Mouse (Mus musculus) hindbrain, embryonic 11.5 days (tissue): ENCODE results near the gene Lsm12. TPM values are rescaled to one million over a fixed set of nuclear protein-coding genes. Genes with fewer than 3 reads are reported as not detected.
A peak's percentile ranks its signal among the peaks of the same experiment; 100 is the strongest.

Experiments used
- ATAC-seq: fragments of 200-750 bp; cut with Nextera tagmentation; 2 replicates; pipeline ENCODE4 v1.8.0; 2017; ENCODE audit warnings: mild to moderate bottlenecking, moderate TSS enrichment, moderate library complexity; ENCODE audit not compliant: low FRiP score
- DNase-seq: peaks from one replicate; pipeline ENCODE4 v3.0.0-alpha.2; 2015; ENCODE audit warnings: low spot score
- H3K27ac ChIP-seq: fragments of 300-500 bp; sonication (generic); 2 replicates; pipeline ENCODE4 v1.5.1; 2014; ENCODE audit warnings: mild to moderate bottlenecking, low read depth, low read length
- H3K27me3 ChIP-seq: fragments of 300-500 bp; sonication (generic); 2 replicates; pipeline ENCODE4 v1.6.1; 2014; ENCODE audit warnings: mild to moderate bottlenecking, low read length, moderate library complexity, mixed read lengths; ENCODE audit not compliant: control insufficient read depth, insufficient read depth
- H3K36me3 ChIP-seq: fragments of 300-500 bp; sonication (generic); 2 replicates; pipeline ENCODE4 v1.6.1; 2014; ENCODE audit warnings: mild to moderate bottlenecking, low read length, moderate library complexity, mixed read lengths; ENCODE audit not compliant: control insufficient read depth, insufficient read depth
- H3K4me1 ChIP-seq: fragments of 300-500 bp; sonication (generic); replicated peaks from 2 replicates; pipeline ENCODE4 v1.6.1; 2014; ENCODE audit warnings: low read length, mixed read lengths; ENCODE audit not compliant: control insufficient read depth, insufficient read depth
- H3K4me2 ChIP-seq: fragments of 300-500 bp; sonication (generic); replicated peaks from 2 replicates; pipeline ENCODE4 v1.6.1; 2014; ENCODE audit warnings: mild to moderate bottlenecking, low read depth, low read length
- H3K4me3 ChIP-seq: fragments of 300-500 bp; sonication (generic); 2 replicates; pipeline ENCODE4 v1.5.1; 2014; ENCODE audit warnings: low read depth, low read length
- H3K9ac ChIP-seq: fragments of 300-500 bp; sonication (generic); 2 replicates; pipeline ENCODE4 v1.6.1; 2014; ENCODE audit warnings: low read depth, low read length
- H3K9me3 ChIP-seq: fragments of 300-500 bp; sonication (generic); 2 replicates; pipeline ENCODE4 v1.6.1; 2016; ENCODE audit warnings: low read length; ENCODE audit not compliant: control insufficient read depth
- WGBS: fragments of 180-500 bp; shearing (Covaris S2); extraction: QIAGEN DNeasy Blood & Tissue Kit; methylation state at CpG from one replicate; pipeline ENCODE4 v1.1.7; 2014; 5-methylcytosine and 5-hydroxymethylcytosine counted together
- polyA plus RNA-seq: library from polyadenylated mRNA; unstranded; fragments of >200 nt; fragmentation: Nextera tagmentation; extraction: Ambion mirVana; gene quantifications from 2 replicates; pipeline ENCODE4 v1.2.1, GENCODE M21; 2014

Gene Lsm12
- polyA plus RNA-seq, 1 experiment from 2014 or later: 76.0 TPM

DNA sequence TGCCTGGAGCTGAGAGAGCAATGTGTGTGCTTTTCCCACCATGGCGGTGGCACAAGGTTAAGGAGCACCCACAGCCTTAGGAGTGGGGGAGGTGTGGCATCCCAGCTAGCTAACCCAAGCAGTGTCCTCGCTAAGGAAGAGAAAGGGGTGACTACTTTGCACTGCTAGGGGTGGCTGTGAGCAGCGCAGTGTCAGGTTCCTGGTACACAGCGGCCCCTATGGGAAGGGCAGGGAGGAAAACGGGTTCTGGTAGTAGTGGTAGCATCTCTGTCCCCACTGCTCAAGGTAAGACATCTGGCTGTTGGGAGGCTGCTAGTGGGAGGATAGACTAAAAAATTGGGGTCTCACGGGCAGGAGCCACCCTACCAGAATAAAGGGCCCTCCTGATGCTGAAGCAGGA, 13.1 kb upstream of the Lsm12 start:
- H3K36me3 ChIP-seq: peaks cover 6% of the 10 kb centered on the region; the same call in 1 of the 2 replicates
- H3K27ac ChIP-seq: no peak overlapping the region
- no peak overlapping the region for H3K4me3 ChIP-seq
- H3K9me3 ChIP-seq: no peaks in the 10 kb centered on the region
- no peaks in the 10 kb centered on the region for H3K27me3 ChIP-seq
- no peaks in the 10 kb centered on the region for H3K4me1 ChIP-seq
- DNase-seq (no peak), ATAC-seq (no peak)
- no peak overlapping the region for H3K9ac ChIP-seq
- H3K4me2 ChIP-seq: no peak overlapping the region
- WGBS: 60% methylated on average over 6 of the region's 6 CpGs

DNA sequence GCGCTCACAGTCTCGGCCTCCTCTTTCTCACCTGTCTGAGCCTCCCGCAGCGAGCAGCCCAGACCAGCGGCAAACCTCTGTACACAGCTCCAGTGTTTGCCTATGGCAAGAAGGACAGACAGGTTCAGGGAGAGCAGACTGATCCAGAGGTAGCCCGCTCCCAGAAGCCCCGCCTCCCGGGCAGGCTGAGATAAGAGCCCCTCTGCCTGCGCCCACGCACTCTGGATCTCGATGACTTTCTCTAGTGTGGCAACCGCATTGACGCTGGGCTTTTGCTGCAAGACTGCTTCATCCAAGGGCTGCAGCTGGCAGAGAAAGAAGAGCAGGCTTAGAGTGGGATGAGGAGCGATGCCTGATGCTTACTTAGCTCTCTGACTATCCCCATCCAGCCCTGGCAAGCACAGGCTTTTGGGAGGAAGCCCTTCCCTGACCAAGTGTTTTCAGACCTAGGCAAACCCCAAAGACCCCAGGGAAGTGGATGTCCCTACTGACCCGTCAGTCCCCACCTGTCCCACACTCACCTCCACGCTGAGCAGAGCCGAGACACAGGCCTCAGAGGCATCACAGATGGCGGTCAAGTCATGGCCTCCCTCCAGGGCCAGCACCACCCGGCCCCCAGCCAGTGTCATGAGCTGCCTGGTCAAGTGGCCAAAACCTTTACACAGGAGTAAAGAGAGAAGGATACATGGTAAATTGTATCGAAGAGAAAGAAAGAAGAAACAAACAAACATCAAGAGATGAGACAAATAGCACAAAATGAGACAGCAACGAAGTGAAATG, 11.1 kb upstream of the Lsm12 start:
- no peaks in the 10 kb centered on the region for H3K4me1 ChIP-seq
- H3K36me3 ChIP-seq: peaks cover 6% of the 10 kb centered on the region; the same call in 1 of the 2 replicates
- H3K9me3 ChIP-seq: no peaks in the 10 kb centered on the region
- DNase-seq (no peak), ATAC-seq (no peak)
- H3K4me3 ChIP-seq: no peak overlapping the region
- no peak overlapping the region for H3K27ac ChIP-seq
- 85% methylated on average over 21 of the region's 21 CpGs for WGBS
- H3K27me3 ChIP-seq: no peaks in the 10 kb centered on the region
- no peak overlapping the region for H3K9ac ChIP-seq
- no peak overlapping the region for H3K4me2 ChIP-seq

DNA sequence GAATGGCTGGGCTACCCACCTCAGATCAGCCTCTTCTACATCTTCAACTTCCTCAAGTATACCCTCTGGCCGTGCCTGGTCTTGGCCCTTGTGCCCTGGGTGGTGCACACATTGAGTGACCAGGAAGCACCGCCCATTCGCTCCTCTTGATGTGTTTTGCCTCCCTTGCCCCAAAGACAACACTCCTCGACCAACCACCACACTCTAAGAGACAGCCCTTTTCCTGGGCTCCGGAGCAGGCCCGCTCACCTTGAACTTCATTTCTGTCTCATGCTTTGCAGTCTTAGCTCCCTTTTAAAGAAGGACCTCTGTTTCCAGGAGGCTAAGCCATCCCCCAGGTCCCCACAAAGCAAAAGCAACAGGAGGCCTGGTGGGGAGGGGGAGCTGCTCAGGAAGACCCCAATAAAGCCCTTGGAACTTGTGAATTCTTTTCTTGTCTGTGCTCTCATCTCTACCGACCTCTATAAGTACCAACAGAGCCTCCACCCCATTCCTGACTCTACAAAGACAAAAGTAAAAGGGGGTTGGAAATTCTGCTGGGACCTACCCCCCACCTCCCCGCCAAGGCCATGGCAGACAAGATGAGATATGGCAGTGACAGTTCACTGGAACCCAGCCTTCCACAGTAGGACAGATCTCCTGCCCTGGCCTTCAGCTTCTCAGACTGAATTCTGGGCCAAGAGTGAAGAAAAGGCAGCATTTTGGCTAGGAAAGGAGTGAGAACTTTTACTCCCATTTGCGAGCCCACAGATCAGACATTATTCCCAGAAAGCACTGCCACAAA, 8.8 kb upstream of the Lsm12 start:
- 0 out of 2 replicates have a peak, but pooled peaks cover 2% of the 10 kb centered on the region for H3K36me3 ChIP-seq
- no peak overlapping the region for H3K4me2 ChIP-seq

DNA sequence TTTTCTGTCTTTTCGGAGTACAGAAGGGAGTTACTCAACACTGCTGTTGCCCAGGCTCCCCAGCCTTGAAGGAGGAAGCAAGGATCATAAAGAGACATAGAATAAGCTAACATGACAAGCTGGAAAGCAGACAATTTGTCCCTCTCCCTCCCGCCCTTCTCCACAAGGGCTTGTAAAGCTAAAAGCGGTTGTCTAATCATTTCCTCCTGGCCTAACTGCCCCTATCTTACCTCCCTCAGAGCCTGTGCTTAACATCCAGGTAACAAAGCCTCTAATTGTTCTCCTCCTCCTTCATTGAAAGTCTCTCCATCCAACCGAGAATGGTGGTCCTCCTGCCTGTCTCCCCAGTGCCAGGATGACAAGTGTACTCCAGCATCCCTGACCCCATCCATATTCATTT, 5.8 kb upstream of the Lsm12 start:
- H3K36me3 ChIP-seq: 0 out of 2 replicates have a peak, but pooled peaks cover 2% of the 10 kb centered on the region
- peaks cover 7% of the 10 kb centered on the region for H3K4me1 ChIP-seq
- H3K9me3 ChIP-seq: no peaks in the 10 kb centered on the region
- H3K9ac ChIP-seq: no peak overlapping the region
- WGBS: 65% methylated on average over 4 of the region's 4 CpGs
- ATAC-seq (no peak), DNase-seq (no peak)
- no peak overlapping the region for H3K4me2 ChIP-seq
- H3K4me3 ChIP-seq: no peak overlapping the region
- H3K27me3 ChIP-seq: no peaks in the 10 kb centered on the region
- H3K27ac ChIP-seq: no peak overlapping the region

More for the DNA sequence above, 8.8 kb upstream of the Lsm12 start:
- DNase-seq (no peak), ATAC-seq (no peak)
- Histone ChIP-seq H3K4me3 (no peak overlapping the region), H3K9me3 (no peaks in the 10 kb centered on the region), H3K27ac (no peak overlapping the region), H3K27me3 (no peaks in the 10 kb centered on the region), H3K4me1 (peaks cover 7% of the 10 kb centered on the region), H3K9ac (no peak overlapping the region)
- 85% methylated on average over 9 of the region's 9 CpGs for whole genome bisulfite sequencing

DNA sequence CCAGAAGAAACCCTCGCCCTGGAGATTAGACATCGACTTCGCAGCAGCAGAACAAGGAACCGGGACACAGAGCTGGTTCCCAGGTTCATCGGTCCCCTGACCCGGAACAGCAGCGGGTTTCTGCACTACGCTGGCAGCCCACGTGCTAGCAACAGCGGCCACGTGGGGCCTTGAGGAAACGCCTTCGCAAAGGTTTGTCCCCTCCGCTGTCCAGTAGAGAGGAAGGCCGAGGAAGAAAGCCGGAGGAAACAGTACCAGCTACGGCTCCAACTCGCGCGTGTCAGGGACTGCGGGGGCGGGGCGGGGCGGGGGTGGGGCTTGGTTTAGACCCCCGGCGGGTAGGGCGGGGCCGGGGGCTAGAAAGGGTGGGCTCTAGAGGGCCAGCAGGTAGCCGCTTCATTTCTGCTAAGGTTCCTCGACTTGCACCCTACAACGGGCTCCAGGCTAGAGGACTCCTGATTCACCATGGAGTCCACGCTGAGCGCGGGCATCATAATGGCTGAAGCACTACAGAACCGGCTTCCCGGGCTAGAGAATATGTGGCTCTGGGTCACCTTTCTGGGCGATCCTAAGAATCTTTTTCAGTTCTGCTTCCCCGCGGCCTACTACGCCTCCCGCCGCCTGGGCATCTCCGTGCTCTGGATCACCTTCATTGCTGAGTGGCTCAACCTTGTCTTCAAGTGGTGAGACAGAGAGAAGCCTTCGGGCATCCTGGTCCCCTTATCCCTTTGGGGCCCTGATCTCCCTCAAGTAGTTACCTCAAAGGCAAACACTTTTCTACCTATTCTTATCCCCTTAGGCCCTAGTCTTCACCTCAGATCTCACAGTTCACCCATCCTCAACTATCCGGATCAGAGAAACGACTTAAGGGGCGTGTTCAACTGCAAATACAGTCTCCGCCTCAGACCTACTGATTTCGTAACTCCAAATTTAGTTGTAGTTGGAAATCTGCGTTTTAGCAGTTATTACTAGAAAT, 4.7 kb upstream of the Lsm12 start, which contains the start of gene G6pc3:
Gene G6pc3 (plus strand): TSS at position 160 of the 976 bp plus-strand sequence.
- Histone ChIP-seq H3K4me3 (peak within 1 kb of the TSS; percentile 58), H3K9ac (peak within 1 kb of the TSS; percentile 59), H3K27ac (peak within 1 kb of the TSS; percentile 52; the same call in 1 of the 2 replicates), H3K4me1 (peaks cover 7% of the 10 kb centered on the region), H3K27me3 (no peaks in the 10 kb centered on the region), H3K4me2 (peak within 1 kb of the TSS; percentile 57), H3K36me3 (0 out of 2 replicates have a peak, but pooled peaks cover 2% of the 10 kb centered on the region), H3K9me3 (no peaks in the 10 kb centered on the region)
- DNase-seq: peak; percentile 85
- ATAC-seq: peak; percentile 70
- 4% methylated on average over 50 of the region's 50 CpGs for WGBS

DNA sequence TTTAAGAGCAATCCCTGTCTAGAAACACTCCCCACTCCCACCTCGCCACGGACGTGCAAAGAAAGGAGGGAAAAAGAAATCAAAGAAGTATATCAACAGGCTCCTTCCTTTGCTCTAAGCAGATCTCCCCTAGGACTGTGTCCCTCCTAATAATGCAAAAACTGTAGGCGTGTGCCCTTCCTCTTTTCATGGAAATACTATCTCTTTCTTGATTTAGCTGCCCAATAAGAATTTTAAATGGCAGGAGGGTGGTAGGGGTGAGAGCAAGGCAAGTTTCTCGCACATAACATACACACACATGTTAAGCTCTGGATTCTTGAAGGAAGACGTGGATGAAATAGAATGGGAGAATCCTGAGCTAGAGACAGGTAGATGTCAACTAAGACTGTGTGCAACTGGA, 3.9 kb upstream of the Lsm12 start:
- Histone ChIP-seq H3K4me1 (peaks cover 7% of the 10 kb centered on the region), H3K9me3 (no peaks in the 10 kb centered on the region), H3K9ac (peak overlapping the region; percentile 59), H3K36me3 (0 out of 2 replicates have a peak, but pooled peaks cover 2% of the 10 kb centered on the region), H3K27me3 (no peaks in the 10 kb centered on the region), H3K4me2 (peak overlapping the region; percentile 57), H3K27ac (no peak overlapping the region), H3K4me3 (peak overlapping the region; percentile 58)
- WGBS: 68% methylated on average over 6 of the region's 6 CpGs
- ATAC-seq (no peak), DNase-seq (no peak)

DNA sequence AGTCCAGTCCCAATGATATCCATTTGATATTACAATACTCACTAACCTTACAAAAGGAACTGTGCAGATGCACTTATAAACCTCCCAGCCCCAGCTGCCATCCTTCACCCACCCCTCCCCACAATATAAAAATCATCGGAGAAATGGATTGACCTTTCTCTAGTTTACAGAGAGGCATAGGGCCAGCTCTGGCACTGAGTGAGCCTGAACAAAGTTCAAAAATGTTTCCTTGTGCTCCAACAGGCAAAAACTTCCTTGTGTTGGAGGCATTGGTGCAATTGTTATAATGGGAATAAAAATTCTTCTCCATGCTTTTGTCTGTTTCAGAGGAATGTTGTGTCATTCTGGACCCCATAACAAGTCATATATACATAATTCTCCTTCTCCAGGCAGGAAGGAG, 1.1 kb upstream of the Lsm12 start:
- Histone ChIP-seq H3K36me3 (0 out of 2 replicates have a peak, but pooled peaks cover 3% of the 10 kb centered on the region), H3K9ac (no peak overlapping the region), H3K4me2 (no peak overlapping the region), H3K27me3 (no peaks in the 10 kb centered on the region), H3K4me1 (peaks cover 7% of the 10 kb centered on the region), H3K27ac (no peak overlapping the region), H3K4me3 (no peak overlapping the region), H3K9me3 (no peaks in the 10 kb centered on the region)
- ATAC-seq: no peak
- WGBS: 86% methylated on average over 1 of the region's 1 CpGs
- no peak for DNase-seq

DNA sequence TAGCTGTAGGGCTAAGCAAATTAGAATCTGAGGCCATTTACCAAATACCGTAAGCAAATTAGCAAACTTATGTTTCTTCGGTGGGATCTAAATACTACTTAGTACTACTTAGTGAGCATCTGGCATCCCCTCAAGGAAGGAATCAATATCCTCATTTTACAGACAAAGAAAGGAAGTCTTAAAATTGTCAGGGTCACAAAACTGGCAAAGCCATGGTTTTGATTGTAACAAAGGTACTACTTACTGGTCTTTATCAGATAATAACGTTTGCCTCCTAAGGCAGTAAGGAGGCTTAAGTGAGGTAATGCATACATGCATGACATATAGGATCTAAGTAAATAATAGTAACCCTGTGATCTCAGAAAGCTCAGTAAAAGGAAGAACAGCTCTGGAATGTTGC, 581 bp upstream of the Lsm12 start:
- 66% methylated on average over 3 of the region's 3 CpGs for WGBS
- ATAC-seq: no peak
- Histone ChIP-seq H3K4me1 (peaks cover 3% of the 10 kb centered on the region; the same call in 1 of the 2 replicates), H3K9ac (peak overlapping the region; percentile 89; the same call in 1 of the 2 replicates), H3K4me3 (peak overlapping the region; percentile 87; the same call in 1 of the 2 replicates), H3K27me3 (no peaks in the 10 kb centered on the region), H3K36me3 (0 out of 2 replicates have a peak, but pooled peaks cover 3% of the 10 kb centered on the region), H3K9me3 (no peaks in the 10 kb centered on the region), H3K27ac (no peak overlapping the region), H3K4me2 (peak overlapping the region; percentile 20)
- DNase-seq: no peak
